Mouse (Mus musculus) layer of hippocampus, adult 8-10 months (tissue): ENCODE data around the gene Mgst3. TPM values are rescaled to one million over a fixed set of nuclear protein-coding genes. Genes with fewer than 3 reads are reported as not detected.
A peak's percentile ranks its signal among the peaks of the same experiment; 100 is the strongest.

Experiments
- DNase-seq, 2 experiments: peaks; one replicate each; pipeline ENCODE4 v3.0.0; 2022; ENCODE audit warnings: low spot score in 2 of 2
- total RNA-seq, 4 experiments: library from RNA; stranded (reverse); gene quantifications; 2 replicates each; pipeline ENCODE4 v1.2.4; 2022

The Mgst3 gene
- total RNA-seq, result 10 to 100 TPM; 67.6 to 74.1 (median 67.9) TPM

DNA sequence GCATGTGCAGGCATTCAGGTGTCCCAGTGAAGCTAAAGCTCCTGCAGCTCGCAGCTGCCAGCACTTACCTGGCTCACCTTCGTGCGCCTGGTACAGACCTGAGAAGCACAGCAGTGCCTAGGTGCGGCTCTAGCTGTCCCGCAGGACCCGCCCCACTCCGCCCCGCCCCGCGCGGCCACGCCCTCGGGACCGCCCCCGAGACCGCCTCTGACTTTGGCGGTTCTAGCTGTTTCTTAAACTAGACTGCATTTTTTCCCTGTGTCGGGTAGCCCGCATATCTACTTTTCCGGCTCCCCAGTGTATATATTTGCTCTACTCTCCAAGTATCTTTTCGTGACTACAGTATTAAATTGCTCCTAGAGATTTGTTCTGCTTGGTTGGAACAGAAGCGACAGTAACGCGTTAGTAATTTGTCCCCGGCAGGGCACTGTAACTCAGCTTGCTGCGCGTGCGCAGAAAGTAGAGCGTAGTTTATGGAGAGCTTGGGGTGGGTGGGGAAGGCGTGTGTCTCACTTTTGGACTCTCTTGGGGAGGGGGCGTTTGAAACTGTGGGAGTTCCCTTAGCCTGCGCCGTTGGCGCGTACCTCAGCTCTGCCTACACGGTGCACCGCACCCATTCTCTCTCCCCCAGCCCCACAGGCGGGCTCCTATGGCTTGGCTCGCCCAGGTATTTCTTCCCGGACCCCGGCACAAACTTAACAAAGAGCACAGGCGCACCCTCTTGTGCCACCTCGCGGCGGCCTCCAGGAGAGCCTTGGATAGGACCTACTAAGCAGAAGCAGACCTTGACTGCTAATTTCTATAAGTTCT lies at the start of gene Mgst3:
Mgst3 (minus strand) TSS at position 159 of the 810 bp plus-strand sequence.
- peak; percentile 89 to 95 for DNase-seq

- no peak for DNase-seq
These were observed 44.7 kb upstream of the Mgst3 start for GRCm38 (mm10) chr1:167438231-167438885.

- no peak for DNase-seq
These were observed 43.5 kb upstream of the Mgst3 start for GRCm38 (mm10) chr1:167437091-167437490.

DNA sequence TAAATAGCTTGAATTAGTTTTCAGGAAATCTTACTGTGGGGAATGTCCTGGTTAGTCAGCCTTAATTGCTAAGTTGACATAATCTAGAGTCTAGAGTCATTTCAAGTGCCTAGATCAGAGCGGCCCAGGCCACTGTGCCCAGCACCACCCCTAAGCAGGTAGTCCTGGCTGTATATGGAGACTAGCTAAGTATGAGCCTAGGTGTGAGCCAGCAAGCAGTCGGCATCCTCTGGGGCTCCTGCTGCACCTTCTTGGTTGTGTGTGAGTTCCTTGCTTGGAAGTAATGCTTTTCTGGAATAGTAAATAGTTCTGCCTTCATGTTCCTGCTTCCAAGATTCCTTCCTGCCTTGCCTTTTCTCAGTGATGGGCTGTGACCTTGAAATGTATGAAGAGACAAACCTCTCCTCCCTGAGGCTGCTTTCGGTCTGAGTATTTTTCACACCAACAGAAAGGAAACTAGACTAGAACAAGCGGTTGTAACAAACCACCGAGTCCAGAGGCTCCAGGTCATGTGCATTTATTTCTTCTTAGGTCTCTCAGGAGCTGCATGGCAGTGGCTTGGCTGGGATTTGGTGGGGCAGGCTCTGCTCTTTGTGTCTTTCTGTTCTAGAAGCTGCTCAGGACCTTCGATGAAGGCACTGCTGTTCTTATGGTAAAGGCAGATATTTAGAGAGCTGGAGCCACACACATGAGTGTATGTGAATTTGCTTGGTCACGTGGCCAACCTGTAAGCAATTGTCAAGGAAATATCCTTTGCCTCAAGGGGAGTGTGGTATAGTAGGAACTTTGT lies 42.7 kb upstream of the Mgst3 start:
- no peak for DNase-seq

DNA sequence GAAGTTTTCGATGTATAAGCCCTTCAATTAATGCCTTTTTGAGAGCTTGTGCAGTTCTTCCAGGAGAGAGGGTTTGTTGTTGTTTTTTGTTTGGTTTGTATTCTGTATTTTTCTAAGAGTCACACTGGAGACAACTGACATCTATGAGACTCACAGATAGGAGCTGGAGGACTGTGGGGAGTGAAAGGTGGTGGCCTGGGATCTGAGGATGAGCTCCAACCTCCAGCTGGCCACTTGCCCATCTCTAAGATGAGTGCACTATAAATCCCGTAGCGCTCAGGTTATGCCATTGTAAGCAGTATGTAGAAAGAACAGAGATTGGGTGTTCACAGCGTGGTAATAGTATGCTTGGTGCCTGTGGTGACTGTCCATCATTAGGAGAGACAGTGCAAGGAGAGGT lies 41.3 kb upstream of the Mgst3 start:
- no peak for DNase-seq

- no peak for DNase-seq
These were observed 37.5 kb upstream of the Mgst3 start for GRCm38 (mm10) chr1:167430976-167431676.

DNA sequence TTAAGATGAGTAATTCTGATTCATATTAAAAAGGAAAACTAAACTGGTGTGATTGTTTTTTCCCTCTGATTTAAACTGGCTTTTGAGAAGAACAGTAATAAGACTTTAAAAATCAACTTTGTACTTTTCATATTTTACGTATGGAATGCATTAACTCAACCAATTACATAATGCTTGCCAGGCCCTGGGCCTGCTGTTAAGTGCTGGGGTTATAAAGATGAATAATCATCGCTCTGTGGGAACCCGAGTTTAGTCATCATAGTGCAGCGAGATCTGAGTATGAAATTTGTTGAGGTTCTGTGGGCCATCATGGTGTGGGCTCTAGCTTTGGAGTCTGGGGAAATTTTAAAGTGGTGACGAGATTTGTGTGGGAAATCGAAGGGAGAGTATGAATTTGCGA lies 33.0 kb upstream of the Mgst3 start:
- DNase-seq, result no peak

DNA sequence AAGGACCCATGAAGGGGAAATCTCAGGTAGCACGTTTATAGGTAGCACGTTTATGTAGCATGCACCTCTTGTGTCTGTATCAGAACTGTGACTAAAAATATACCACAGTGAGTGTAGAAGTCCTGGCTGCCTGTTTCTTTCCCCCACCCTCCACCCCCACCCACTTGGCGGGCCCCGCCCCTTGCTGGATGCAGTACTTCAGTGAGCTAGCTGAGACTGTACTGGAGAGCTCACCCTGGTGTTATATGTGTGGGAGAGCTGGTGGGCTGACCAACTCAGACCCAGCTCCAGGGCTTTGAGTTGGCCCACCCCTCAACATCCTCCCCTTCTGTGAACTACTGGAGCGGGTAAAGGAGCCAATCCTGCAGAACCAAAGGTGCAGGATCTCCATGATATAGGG lies 31.9 kb upstream of the Mgst3 start:
- DNase-seq, result no peak

GRCm38 (mm10) chr1:167422501-167423240 lies 29.0 kb upstream of the Mgst3 start:
- no peak for DNase-seq

DNA sequence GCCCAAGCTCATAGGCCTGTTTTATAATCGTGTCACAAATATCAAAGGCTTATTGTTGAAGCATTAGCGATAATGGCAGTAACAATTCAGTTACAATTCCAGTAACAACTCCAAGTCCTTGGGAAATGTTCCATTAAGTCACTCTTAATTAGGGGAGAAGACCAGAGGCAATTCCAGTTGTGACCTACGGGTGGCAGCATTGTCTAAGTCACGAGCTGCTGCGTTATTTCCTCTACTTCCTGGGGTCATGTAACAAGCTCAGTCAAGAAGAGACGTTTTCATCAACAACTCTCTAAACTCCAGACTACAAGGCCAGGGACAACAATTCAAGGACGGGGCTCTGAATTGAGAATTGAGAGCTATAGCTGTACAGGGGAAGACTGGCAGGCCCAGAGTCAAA lies 21.2 kb upstream of the Mgst3 start:
- DNase-seq, result peak; percentile 49 to 85

DNA sequence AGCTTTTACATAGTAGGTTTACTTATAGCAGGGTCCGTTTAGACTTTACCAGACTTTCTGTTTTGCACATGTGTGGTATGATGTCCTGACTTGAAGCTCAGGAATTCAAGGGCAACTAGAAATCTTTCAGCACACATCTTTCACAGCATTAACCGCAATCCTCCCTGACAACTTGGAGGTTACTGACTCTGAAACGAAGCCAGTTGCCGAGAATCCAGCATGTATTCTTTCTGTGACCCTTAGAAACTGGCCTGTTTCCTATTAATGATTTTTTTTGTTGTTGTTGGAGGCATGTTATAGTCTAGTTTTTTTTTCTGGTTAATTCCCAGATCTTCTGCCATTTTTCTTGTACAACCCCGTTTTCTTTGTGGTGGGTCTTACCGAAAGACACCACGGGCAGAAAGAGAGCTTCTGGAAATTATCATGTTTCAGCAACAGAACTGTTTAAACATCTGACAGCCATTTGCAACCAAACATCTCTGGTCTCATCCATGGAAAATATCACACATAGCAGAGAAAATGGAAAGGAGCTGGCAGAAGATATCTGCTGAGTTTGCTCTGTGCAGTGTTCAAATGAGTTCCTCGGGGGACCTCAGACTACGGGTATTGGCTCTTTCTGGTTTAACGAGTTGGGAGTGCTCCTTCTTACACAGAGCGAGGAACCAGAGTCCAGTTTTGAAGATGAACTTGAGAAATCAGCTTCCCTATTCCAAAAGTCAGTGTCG lies 18.5 kb upstream of the Mgst3 start:
- DNase-seq, result no peak

DNA sequence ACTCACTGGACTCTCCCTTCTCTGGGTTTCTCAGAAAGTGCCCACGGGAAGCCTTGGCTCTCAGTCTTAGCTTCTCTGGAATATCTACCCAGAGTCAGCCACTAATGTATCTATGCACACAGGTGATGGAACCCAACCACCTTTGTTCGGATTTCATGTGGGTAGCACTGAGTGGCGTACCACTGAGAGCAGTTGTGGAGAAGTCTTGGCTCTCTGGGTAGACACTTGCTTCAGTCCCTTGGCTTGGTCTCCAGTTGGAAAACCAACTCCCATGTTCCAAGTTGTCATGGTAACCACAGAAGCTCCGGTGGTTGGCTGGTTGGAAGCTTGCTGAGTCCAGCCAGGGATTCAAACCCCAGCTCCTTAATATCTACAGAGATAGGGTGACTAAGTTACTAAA lies 16.0 kb upstream of the Mgst3 start:
- no peak for DNase-seq

GRCm38 (mm10) chr1:167405237-167405636 lies 11.6 kb upstream of the Mgst3 start:
- DNase-seq, result no peak

DNA sequence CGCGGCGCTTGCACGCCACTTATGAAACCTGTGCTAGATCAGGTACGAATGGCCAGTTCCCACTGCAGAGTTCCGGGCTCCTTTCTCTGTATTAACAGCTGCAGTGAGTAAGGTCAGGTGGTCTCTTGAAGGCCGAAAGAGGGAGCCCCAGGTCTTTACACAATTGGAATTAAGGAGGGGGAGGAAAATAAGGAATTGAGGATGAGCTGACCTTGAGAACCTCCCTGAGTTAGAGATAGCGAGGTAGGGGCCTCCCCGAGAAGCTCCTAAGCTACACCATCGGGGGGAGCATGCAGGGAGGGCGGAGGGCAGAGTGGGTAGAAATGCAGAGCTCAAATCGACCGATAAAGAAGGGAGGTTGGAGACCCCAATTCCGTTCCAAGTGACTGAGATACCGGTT lies 360 bp downstream of the Mgst3 start:
- no peak for DNase-seq

DNA sequence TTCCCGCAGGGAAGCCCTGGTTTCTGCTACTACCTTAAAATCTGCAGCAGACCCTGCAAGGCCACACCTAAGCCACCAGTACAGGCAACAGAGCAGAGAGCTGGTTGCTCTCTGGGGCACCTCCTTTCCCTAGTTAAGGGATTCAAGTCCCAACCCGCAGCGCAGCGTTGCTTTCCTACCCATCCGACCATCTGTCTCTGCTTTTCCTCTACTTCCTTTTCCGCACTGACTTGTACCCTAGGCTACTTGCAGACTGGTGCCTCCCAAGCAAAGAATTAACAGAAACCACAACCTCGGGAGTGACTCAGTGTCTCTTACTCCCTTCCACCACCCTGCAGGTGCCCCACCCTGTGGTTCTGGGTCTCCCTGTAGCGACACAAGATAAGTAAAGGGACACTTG lies 954 bp downstream of the Mgst3 start:
- peak in 1 of 2 experiments; percentile 25 for DNase-seq

- DNase-seq, result no peak
These were observed 1.5 kb downstream of the Mgst3 start for GRCm38 (mm10) chr1:167392031-167392640.

GRCm38 (mm10) chr1:167391241-167391640 lies 2.4 kb downstream of the Mgst3 start:
- DNase-seq, result no peak

- DNase-seq, result no peak
These were observed 3.3 kb downstream of the Mgst3 start for GRCm38 (mm10) chr1:167390381-167390780.

DNA sequence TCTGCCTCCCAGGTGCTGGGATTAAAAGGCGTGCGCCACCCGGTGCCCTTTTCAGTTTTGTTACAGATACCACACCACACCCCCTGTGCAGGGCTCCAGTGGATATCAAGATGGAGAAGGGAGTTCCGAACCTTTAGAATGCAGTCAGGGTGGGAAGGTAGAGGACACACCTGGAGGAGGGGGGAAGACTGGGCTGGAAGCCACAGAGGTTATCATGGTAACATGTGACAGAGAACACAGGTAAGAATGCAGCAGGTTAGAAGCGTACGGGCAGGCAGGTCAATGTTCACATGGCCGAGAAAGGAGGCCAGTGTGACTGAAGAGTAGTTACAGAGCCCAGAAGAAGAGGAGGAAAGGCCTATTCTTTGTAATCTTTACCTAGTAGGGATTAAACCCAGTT lies 4.1 kb downstream of the Mgst3 start:
- no peak for DNase-seq

DNA sequence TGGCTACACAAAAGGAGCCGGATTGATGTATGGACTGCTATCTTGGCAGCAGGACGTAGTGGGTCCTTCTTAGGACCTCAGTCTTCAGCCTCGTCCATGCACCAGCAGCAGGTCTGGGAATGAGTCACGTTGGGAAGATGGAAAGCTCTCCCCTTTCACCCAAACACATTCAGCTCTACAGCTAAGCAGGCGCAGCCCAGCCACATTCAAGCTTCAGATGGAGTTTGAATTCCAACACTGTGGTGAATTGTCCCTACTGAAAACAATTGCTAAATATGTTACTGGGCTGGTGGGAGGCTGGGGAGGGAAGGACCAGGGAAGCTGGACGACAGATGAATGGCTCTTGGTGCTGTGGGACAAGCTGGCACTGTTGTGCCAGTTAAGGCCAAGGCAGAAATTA lies 5.1 kb downstream of the Mgst3 start:
- no peak for DNase-seq
